Mouse (Mus musculus) heart, adult 2 months (tissue): ENCODE data around the gene Olfr1197.

Source experiments
- CTCF ChIP-seq: fragments of 200-600 bp; IDR thresholded peaks from 2 replicates; pipeline ENCODE4 v1.8.1; 2022; ENCODE audit warnings: antibody characterized with exemption, mild to moderate bottlenecking, moderate library complexity
- POLR2A ChIP-seq: fragments of 200-500 bp; IDR thresholded peaks from 2 replicates; pipeline ENCODE4 v1.6.1; 2011; ENCODE audit warnings: mild to moderate bottlenecking, low read depth, low read length, control low read depth; ENCODE audit not compliant: insufficient read depth

- TF ChIP-seq CTCF (no peak), POLR2A (no peak)
Measured at GRCm38 (mm10) chr2:88732266-88732665, at the start of gene Olfr1197.
